Mouse (Mus musculus) liver, adult (tissue): ENCODE measurements around the gene Txlnb.

Experiments used
- GATA4 ChIP-seq: IDR thresholded peaks from 2 replicates; pipeline ENCODE4 v1.6.1; 2014; ENCODE audit warnings: mild to moderate bottlenecking, low read length; ENCODE audit not compliant: insufficient replicate concordance

Txlnb gene

DNA sequence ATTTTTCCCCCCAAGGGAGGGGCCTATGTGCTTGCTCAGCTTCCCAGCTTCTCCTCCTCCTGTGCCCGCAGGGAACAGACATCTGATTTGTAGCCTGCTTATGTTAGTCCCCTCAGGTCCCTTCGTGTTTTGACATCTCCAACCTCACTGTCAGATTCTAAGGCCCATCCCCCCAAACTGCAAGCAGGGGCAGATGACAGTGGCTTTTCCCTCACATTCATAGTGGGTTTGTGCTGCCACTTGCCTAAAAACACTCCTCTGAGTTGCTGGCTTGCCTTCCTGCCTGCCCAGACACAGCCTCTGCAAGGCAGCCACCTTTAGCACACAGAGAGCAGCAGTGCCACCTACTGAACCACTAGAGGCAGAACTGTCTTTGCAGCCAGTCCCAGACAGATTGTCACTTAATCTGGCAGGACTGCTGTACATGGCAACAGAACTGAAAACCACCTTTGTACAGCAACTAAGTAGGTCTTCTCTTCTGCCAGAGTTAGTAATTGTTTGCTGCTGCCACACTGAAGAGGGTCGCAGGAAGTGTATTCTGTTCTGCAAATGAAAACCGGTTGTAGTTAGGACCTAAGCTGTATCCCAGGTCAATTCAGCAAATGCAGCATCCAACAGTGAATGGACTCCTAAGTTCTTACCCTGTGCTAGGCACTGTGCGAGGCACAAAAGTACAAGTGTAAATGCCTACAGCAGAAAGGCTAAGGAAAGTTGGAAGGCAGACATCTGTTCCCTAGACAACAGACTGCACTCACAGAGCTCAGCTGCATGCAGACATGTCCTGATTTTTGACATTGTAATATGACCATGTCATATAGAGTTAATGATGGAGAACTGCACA lies 74.0 kb downstream of the Txlnb start:
- TF ChIP-seq GATA4, result no peak

DNA sequence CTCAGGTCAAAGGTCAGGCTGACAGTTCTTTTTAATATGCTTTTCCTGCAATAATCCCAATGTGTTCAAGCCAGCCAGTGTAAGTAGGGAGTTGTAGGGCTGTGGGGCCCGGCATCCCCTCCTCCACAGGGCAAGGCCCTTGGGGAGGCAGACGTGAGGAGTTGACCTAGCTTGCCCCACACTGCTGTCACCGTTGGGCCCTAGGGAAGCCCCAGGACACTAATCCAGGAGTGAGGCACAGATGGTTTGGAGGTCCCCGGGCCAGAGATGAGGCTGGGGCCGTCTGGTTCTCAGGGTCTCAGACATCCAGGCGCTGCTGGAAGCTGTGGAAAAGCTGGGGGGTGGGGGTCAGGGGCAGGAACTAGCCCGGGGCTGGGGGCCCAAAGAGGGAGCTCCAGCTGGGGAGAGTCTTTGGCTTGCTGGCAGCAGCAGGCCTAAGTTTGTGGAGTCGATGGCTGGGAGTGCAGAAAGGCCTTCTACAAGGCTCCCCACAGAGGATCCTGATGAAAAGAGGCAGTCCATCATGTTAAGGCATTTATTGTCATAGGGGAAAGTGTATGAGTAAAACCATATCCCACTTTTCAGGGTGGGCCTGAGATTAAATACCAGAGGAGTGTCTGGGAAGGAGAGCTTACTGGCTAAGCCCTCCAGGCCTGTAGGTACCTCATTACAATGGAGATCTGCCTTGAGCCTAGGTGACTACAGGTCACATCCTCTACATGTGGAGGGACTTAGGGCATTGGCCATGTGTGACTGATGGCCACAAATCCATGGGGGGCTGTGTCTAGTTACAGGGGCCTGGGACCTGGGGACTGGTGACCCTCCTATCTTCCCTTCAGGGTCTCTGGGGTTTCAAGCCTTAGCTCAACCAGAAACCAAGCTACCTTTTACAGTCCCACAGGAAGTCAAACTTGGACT lies 82.2 kb downstream of the Txlnb start:
- TF ChIP-seq GATA4, result no peak

DNA sequence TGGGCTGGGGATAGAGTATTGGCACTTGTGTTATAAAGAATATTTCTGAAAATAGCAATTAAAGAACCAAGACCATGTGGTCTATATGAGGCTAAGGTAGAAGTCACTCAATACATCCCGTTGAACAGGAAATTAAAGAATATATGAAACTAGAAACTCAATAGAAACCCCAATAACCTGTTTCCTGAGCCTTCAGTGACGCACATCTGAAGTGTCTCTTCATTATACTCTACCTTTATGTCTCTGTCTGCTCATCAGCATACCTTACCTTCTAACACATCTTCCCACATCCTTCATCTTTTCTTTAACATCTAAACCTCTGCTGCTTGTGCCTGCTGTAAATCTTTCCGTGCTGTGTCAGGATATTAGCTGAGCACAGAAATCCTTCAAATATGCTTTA lies 84.0 kb downstream of the Txlnb start:
- TF ChIP-seq GATA4, result no peak

DNA sequence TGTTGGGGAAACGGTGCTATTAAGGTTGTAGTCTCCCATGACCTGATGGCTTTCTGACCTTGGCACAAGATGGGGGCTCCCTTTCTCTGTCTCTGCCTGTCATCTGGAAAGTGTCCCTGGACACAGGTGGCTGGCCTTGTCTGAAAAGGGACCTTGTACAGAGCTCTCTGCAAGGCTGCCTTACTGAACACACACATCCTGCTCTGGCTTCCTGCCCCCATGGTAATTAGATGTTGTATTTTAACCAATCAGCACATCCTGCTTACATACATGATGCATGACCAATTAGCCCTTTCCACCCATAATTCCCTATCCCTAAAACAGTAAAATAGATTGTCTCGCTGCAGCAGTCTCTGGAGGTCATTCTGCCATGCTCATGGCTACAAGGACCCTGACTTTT lies 84.7 kb downstream of the Txlnb start:
- no peak for TF ChIP-seq GATA4
